Mouse (Mus musculus) liver, embryonic 11.5 days (tissue): Measurements from ENCODE around the gene Mrpl35. TPM values are rescaled to one million over a fixed set of nuclear protein-coding genes. Genes with fewer than 3 reads are reported as not detected.

ENCODE experiments used
- ATAC-seq: fragments of 200-750 bp; cut with Nextera tagmentation; replicated peaks from 2 replicates; pipeline ENCODE4 v1.8.0; 2017; ENCODE audit warnings: moderate number of reproducible peaks, mild to moderate bottlenecking, moderate TSS enrichment, moderate library complexity; ENCODE audit not compliant: low FRiP score
- DNase-seq: peaks from one replicate; pipeline ENCODE4 v3.0.0-alpha.2; 2017; ENCODE audit warnings: low spot score
- H3K27ac ChIP-seq: fragments of 300-500 bp; sonication (generic); 2 replicates; pipeline ENCODE4 v1.5.1; 2014; ENCODE audit warnings: mild to moderate bottlenecking, low read depth, low read length, control low read depth
- H3K27me3 ChIP-seq: fragments of 300-500 bp; sonication (generic); replicated peaks from 2 replicates; pipeline ENCODE4 v1.6.1; 2014; ENCODE audit warnings: low read length, mixed read lengths; ENCODE audit not compliant: control insufficient read depth, insufficient read depth
- H3K36me3 ChIP-seq: fragments of 300-500 bp; sonication (generic); 2 replicates; pipeline ENCODE4 v1.6.1; 2014; ENCODE audit warnings: mild to moderate bottlenecking, low read length, moderate library complexity, mixed read lengths; ENCODE audit not compliant: control insufficient read depth, insufficient read depth
- H3K4me1 ChIP-seq: fragments of 300-500 bp; sonication (generic); replicated peaks from 2 replicates; pipeline ENCODE4 v1.6.1; 2014; ENCODE audit warnings: low read length, mixed read lengths; ENCODE audit not compliant: control insufficient read depth, insufficient read depth
- H3K4me2 ChIP-seq: fragments of 300-500 bp; sonication (generic); 2 replicates; pipeline ENCODE4 v1.6.1; 2014; ENCODE audit warnings: mild to moderate bottlenecking, control low read depth, moderate library complexity
- H3K4me3 ChIP-seq: fragments of 300-500 bp; sonication (generic); 2 replicates; pipeline ENCODE4 v1.5.1; 2014; ENCODE audit warnings: low read depth, low read length, control low read depth
- H3K9ac ChIP-seq: fragments of 300-500 bp; sonication (generic); 2 replicates; pipeline ENCODE4 v1.6.1; 2014; ENCODE audit warnings: low read depth, low read length, control low read depth
- H3K9me3 ChIP-seq: fragments of 300-500 bp; sonication (generic); 2 replicates; pipeline ENCODE4 v1.6.1; 2016; ENCODE audit warnings: low read length, inconsistent platforms, mixed read lengths; ENCODE audit not compliant: control insufficient read depth
- WGBS: fragments of 180-500 bp; shearing (Covaris S2); extraction: QIAGEN DNeasy Blood & Tissue Kit; methylation state at CpG from one replicate; pipeline ENCODE4 v1.1.7; 2014; 5-methylcytosine and 5-hydroxymethylcytosine counted together
- polyA plus RNA-seq: library from polyadenylated mRNA; unstranded; fragments of >200 nt; fragmentation: Nextera tagmentation; extraction: Ambion mirVana; gene quantifications from 2 replicates; pipeline ENCODE4 v1.2.1, GENCODE M21; 2014

Gene Mrpl35
- polyA plus RNA-seq, 1 experiment from 2014 or later, result 111 TPM

DNA sequence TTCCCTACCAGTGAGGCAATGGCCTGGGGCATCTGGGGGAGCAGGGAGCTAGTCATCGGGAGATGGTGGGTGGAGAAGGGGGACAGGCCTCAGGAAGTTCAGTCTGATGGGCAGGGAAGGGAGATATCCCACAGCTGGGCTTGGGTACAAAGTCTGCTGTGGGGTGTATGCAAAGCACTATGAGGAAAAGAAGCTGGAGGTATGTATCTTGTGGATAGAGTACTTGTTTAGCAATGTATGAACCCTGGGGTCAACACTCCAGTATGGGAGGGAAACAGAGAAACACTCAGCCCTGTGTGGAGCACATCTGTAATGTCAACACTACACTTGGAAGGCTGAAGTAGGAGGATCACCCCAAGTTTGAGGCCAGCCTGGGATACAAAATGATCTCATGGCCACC is 20.1 kb downstream of the Mrpl35 start:
- 54% methylated on average over 1 of the region's 1 CpGs for WGBS
- Histone ChIP-seq H3K9ac (no peak overlapping the region), H3K9me3 (no peaks in the 10 kb centered on the region), H3K27me3 (no peaks in the 10 kb centered on the region), H3K4me1 (peaks cover 7% of the 10 kb centered on the region), H3K27ac (no peak overlapping the region), H3K4me3 (no peak overlapping the region), H3K4me2 (no peak overlapping the region), H3K36me3 (peaks cover 6% of the 10 kb centered on the region; the same call in 1 of the 2 replicates)
- ATAC-seq, result no peak
- no peak for DNase-seq

DNA sequence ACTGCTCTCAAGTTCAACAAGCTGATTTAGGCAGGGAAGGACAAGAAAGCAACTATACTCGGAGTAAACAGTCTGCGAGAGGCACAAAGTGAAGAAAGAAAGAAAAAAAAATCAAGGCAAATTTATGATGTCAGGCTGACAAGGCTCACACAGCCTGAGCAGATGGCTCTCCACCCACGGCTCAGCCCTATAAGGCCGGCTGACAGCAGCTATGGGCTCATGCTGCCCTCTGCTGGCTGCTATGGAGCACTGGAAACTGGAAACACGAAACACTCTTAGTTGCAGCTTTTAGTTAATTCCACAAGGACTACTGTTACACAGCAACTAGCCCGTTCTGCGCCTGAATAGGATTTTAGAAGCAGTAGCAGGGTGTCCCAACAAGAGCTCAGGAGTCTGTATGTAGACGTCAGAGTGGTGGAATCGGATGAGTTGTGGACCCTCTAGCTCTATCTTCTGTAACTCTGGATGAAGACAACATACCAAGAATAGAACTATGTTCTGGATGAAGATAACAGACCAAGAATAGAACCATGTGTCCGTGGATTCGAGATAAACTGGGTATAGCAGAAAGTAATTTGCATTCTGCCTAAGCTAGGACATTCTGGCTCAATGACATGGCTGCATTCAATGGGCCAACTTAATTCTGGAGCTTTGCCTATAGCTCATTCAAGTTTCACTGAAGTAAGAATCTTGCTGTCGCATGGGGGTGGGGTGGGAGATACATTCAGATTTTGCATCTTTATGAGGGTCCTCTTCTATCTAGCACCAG is 22.5 kb downstream of the Mrpl35 start:
- ATAC-seq (peak; percentile 70), DNase-seq (peak; percentile 42)
- Histone ChIP-seq H3K27ac (no peak overlapping the region), H3K4me3 (no peak overlapping the region), H3K4me1 (peaks cover 16% of the 10 kb centered on the region), H3K27me3 (no peaks in the 10 kb centered on the region), H3K9me3 (no peaks in the 10 kb centered on the region), H3K9ac (no peak overlapping the region), H3K4me2 (0 out of 2 replicates have a peak overlapping the region, but pooled peaks have one; percentile 25), H3K36me3 (no peaks in the 10 kb centered on the region)
- WGBS, result 20% methylated on average over 12 of the region's 12 CpGs

DNA sequence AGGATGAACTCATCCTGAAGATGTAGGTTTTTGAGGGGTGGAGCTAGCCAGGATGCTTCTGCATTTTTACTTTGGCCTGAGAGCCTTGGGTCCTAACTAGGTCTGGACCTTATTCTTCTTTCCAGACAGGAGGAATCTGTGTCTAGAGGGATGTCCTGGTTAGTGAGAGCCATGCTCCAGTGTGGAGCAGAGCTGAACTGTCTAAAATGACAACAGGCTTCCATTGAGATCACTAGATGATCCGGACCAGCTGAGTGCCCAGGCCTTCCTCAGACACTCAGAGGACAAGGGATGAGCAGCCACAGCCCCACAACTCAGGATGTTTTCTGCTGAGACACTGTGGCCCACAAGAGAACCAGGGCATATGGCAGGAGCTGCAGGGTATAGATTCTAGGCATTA is 23.2 kb downstream of the Mrpl35 start:
- H3K9ac ChIP-seq, result no peak overlapping the region
- DNase-seq (no peak), ATAC-seq (no peak)
- WGBS, result 87% methylated on average over 1 of the region's 1 CpGs
- H3K27ac ChIP-seq, result no peak overlapping the region
- no peak overlapping the region for H3K4me3 ChIP-seq
- H3K4me2 ChIP-seq, result no peak overlapping the region
- H3K27me3 ChIP-seq, result no peaks in the 10 kb centered on the region
- H3K9me3 ChIP-seq, result no peaks in the 10 kb centered on the region
- peaks cover 16% of the 10 kb centered on the region for H3K4me1 ChIP-seq
- H3K36me3 ChIP-seq, result no peaks in the 10 kb centered on the region

DNA sequence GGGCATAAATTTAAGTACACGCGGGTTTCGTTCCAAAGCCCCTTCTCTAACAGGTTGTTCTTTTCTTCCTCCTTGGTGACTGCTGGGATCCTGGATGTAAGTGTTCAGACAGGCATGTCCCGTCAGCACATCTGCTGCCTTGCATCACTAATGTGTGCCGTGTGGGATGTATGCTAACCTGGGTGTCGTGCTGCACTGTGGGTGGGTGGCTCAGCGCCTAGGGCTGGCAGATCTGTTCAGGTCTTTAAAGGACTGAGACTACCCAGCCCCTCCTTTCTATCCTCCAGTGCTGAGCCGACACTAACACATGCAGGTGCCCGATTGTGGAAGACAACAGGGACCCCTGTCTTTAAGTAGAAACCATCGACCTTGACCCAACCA is 25.1 kb downstream of the Mrpl35 start:
- DNase-seq (no peak), ATAC-seq (peak; percentile 48)
- Histone ChIP-seq H3K9me3 (no peaks in the 10 kb centered on the region), H3K4me3 (no peak overlapping the region), H3K27ac (peak overlapping the region; percentile 47), H3K36me3 (no peaks in the 10 kb centered on the region), H3K4me2 (peak overlapping the region; percentile 49), H3K9ac (peak overlapping the region; percentile 1; the same call in 1 of the 2 replicates), H3K27me3 (no peaks in the 10 kb centered on the region), H3K4me1 (peaks cover 16% of the 10 kb centered on the region)
- 64% methylated on average over 10 of the region's 10 CpGs for WGBS

DNA sequence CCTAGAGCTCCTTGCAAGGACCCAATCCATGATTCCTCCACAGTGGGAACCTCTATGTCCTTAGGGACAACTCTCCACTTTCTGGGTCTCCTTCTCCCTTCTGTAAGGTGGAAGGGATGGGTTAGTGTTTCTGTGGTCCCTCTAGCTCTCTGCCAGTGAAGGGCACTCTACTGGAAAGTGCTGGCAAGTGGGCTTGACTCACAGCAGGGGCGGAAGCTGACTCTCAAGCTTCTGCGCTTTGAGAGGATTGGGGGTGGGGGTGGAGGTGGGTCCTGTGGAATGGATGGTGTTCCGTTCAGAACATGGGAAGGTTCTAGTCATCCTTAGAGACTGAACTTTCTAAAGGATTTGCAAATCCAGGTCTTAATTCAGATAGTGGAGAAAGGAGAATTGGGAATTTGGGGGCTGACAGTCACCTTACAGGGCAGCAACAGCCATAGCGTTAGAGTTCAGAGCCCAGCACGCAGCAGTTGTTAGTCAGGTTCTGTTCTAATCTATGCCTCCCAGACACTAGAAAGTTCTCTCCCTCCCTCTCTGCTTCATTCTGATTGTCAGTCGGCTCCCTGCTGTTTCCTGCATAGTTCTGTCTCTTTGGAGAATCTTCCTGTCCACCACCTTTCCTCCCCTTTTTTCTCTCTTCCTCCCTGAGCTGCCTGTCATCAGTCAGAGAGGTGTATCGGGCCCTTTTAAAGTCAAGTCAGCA is 25.6 kb downstream of the Mrpl35 start:
- 34% methylated on average over 7 of the region's 7 CpGs for WGBS
- no peak overlapping the region for H3K4me3 ChIP-seq
- peak; percentile 92 for ATAC-seq

DNA sequence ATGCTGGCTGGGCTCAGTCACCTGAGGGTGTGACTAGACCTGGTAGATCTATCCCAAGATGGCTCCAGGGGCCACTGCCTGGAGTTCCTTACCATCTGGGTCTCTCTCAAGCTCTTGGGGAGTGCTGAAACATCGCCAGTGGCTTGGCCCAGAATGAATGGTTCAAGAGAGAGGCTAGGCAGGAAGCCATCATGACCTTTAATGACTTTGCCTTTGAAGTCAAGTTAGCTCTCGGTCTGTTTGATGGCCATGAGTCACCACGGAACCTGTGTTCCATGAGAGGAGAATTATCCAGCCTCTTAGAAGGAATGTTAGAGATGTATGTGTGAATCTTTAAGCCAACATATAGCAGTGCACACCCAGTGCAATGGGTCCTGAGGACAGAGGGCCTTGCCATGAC is 27.4 kb downstream of the Mrpl35 start:
- no peak overlapping the region for H3K4me2 ChIP-seq
- H3K9ac ChIP-seq, result no peak overlapping the region
- peaks cover 16% of the 10 kb centered on the region for H3K4me1 ChIP-seq
- DNase-seq (no peak), ATAC-seq (no peak)
- no peak overlapping the region for H3K4me3 ChIP-seq
- no peaks in the 10 kb centered on the region for H3K36me3 ChIP-seq
- WGBS, result 82% methylated on average over 3 of the region's 3 CpGs
- no peaks in the 10 kb centered on the region for H3K27me3 ChIP-seq
- no peaks in the 10 kb centered on the region for H3K9me3 ChIP-seq
- no peak overlapping the region for H3K27ac ChIP-seq

More for the DNA sequence above, 25.6 kb downstream of the Mrpl35 start:
- no peak for DNase-seq
- no peaks in the 10 kb centered on the region for H3K36me3 ChIP-seq
- H3K27me3 ChIP-seq, result no peaks in the 10 kb centered on the region
- H3K9me3 ChIP-seq, result no peaks in the 10 kb centered on the region
- H3K27ac ChIP-seq, result peak overlapping the region; percentile 47
- H3K4me2 ChIP-seq, result peak overlapping the region; percentile 49
- H3K4me1 ChIP-seq, result peaks cover 16% of the 10 kb centered on the region
- H3K9ac ChIP-seq, result peak overlapping the region; percentile 32

DNA sequence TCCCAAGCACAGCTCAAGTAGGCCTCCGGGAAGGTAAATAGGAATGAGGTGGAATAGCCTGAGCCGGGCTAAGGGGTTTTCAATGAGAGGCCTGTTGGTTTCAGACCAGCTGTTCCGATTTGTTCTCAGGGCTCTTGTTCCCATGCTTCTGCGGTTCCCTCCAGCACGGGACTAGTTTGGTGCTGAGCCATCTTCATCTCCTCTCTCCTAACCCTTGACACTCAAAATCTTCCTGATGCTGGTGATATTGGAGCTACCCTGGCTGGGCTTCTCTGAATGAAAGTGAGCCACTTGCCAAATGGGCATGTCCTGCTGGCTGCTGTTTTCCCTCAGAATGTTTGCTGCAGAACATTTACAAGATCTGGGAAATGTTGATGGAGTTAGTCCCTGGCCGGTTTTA is 35.0 kb downstream of the Mrpl35 start:
- H3K4me2 ChIP-seq, result no peak overlapping the region
- ATAC-seq, result no peak
- no peak overlapping the region for H3K4me3 ChIP-seq
- H3K36me3 ChIP-seq, result no peaks in the 10 kb centered on the region
- H3K9me3 ChIP-seq, result no peaks in the 10 kb centered on the region
- H3K27ac ChIP-seq, result no peak overlapping the region
- 79% methylated on average over 6 of the region's 6 CpGs for WGBS
- DNase-seq, result no peak
- H3K9ac ChIP-seq, result no peak overlapping the region
- no peaks in the 10 kb centered on the region for H3K4me1 ChIP-seq
- no peaks in the 10 kb centered on the region for H3K27me3 ChIP-seq

DNA sequence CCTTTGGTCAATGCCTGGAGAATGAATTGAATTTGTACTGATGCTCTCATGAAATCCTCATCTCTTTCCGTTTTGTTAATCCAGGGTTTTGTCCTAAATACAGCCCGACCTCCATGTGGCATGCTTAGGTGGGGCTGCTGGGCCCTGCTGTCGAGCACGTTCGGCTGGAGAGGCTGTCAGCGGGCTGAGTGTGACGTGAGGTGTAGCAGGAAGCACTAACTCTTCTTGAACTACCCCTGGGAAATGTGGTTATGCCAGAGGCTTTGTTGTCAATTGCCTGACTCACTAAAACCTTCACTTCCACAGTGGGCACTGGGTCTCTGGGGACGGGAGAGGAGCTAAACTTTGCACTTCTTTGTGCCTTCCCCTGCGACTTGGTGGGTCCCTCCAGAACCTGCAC is 38.4 kb downstream of the Mrpl35 start:
- H3K27me3 ChIP-seq, result no peaks in the 10 kb centered on the region
- ATAC-seq (no peak), DNase-seq (no peak)
- WGBS, result 68% methylated on average over 9 of the region's 9 CpGs
- H3K4me2 ChIP-seq, result no peak overlapping the region
- H3K36me3 ChIP-seq, result no peaks in the 10 kb centered on the region
- H3K4me3 ChIP-seq, result no peak overlapping the region
- H3K27ac ChIP-seq, result no peak overlapping the region
- H3K4me1 ChIP-seq, result no peaks in the 10 kb centered on the region
- no peaks in the 10 kb centered on the region for H3K9me3 ChIP-seq
- no peak overlapping the region for H3K9ac ChIP-seq

DNA sequence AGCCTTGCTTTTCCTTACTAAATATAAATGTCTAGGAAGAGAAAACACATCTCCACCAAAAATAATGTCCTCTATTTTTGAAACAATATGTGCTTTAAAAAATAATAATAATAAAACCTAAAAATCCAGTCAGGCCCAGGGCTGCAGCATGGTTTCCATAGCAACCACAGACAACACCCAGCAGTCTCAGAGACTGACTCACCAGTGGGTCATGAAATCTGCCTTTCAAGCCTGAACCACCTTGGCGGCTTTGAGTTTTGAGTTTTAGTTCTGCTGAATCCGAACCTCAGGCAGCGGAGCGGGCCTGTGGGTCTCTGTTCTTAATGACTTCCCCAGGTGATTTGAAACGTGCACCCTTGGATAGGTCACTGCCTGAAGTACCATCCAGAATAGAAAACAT is 43.6 kb downstream of the Mrpl35 start:
- no peak for DNase-seq
- ATAC-seq, result no peak
- no peak overlapping the region for H3K9ac ChIP-seq
- WGBS, result 89% methylated on average over 5 of the region's 5 CpGs
- H3K27me3 ChIP-seq, result no peaks in the 10 kb centered on the region
- no peaks in the 10 kb centered on the region for H3K9me3 ChIP-seq
- no peak overlapping the region for H3K27ac ChIP-seq
- no peaks in the 10 kb centered on the region for H3K36me3 ChIP-seq
- H3K4me3 ChIP-seq, result no peak overlapping the region
- no peaks in the 10 kb centered on the region for H3K4me1 ChIP-seq
- H3K4me2 ChIP-seq, result no peak overlapping the region
